Mouse (Mus musculus) stomach, embryonic 15.5 days (tissue): ENCODE data around the gene Gm15155. TPM values are rescaled to one million over a fixed set of nuclear protein-coding genes. Genes with fewer than 3 reads are reported as not detected.
"Not testable (repeated sequence)": the region's sequence is repeated elsewhere in the genome, so short reads cannot be mapped to it uniquely, and the experiment has no call there.

Experiments
- ATAC-seq: fragments of 200-750 bp; cut with Nextera tagmentation; 2 replicates; pipeline ENCODE4 v1.8.0; 2017; ENCODE audit warnings: low read depth, moderate number of reproducible peaks, moderate TSS enrichment; ENCODE audit not compliant: insufficient read depth, low FRiP score
- H3K27ac ChIP-seq: fragments of 300-500 bp; sonication (generic); 2 replicates; pipeline ENCODE4 v1.5.1; 2015; ENCODE audit warnings: mild to moderate bottlenecking, inconsistent platforms
- H3K27me3 ChIP-seq: fragments of 300-500 bp; sonication (generic); replicated peaks from 2 replicates; pipeline ENCODE4 v1.6.1; 2015; ENCODE audit warnings: inconsistent platforms
- H3K36me3 ChIP-seq: fragments of 300-500 bp; sonication (generic); 2 replicates; pipeline ENCODE4 v1.6.1; 2015; ENCODE audit warnings: inconsistent platforms
- H3K4me1 ChIP-seq: fragments of 300-500 bp; sonication (generic); 2 replicates; pipeline ENCODE4 v1.6.1; 2015; ENCODE audit warnings: inconsistent platforms
- H3K4me2 ChIP-seq: fragments of 300-500 bp; sonication (generic); 2 replicates; pipeline ENCODE4 v1.6.1; 2015; ENCODE audit warnings: mild to moderate bottlenecking, inconsistent platforms
- H3K4me3 ChIP-seq: fragments of 300-500 bp; sonication (generic); replicated peaks from 2 replicates; pipeline ENCODE4 v1.5.1; 2015; ENCODE audit warnings: inconsistent platforms
- H3K9ac ChIP-seq: fragments of 300-500 bp; sonication (generic); 2 replicates; pipeline ENCODE4 v1.6.1; 2015; ENCODE audit warnings: inconsistent platforms
- H3K9me3 ChIP-seq: fragments of 300-500 bp; sonication (generic); 2 replicates; pipeline ENCODE4 v1.6.1; 2016; ENCODE audit warnings: inconsistent platforms
- WGBS: fragments of 180-500 bp; shearing (Covaris S2); methylation state at CpG from one replicate; pipeline ENCODE4 v1.1.7; 2015; 5-methylcytosine and 5-hydroxymethylcytosine counted together
- polyA plus RNA-seq: library from polyadenylated mRNA; unstranded; fragments of >200 nt; fragmentation: Nextera tagmentation; extraction: Ambion mirVana; gene quantifications from 2 replicates; pipeline ENCODE4 v1.2.1, GENCODE M21; 2015

Gm15155 gene
- polyA plus RNA-seq, 1 experiment from 2014 or later = not detected

GRCm38 (mm10) chrX:155625671-155626196, 1.2 kb downstream of the Gm15155 start:
- 13% methylated on average over 13 of the region's 13 CpGs for WGBS
- no peak for ATAC-seq
- Histone ChIP-seq H3K4me2 (peak overlapping the region; percentile 25; the same call in 1 of the 2 replicates), H3K27me3 (peaks cover 26% of the 10 kb centered on the region; the same call in 1 of the 2 replicates), H3K9ac (no peak overlapping the region), H3K36me3 (no peaks in the 10 kb centered on the region), H3K9me3 (no peaks in the 10 kb centered on the region), H3K4me1 (no peaks in the 10 kb centered on the region), H3K27ac (no peak overlapping the region), H3K4me3 (no peak overlapping the region)

- 38% methylated on average over 1 of the region's 1 CpGs for WGBS
- no peaks in the 10 kb centered on the region for H3K27me3 ChIP-seq
- ATAC-seq = no peak
- H3K4me2 ChIP-seq = no peak overlapping the region
- H3K36me3 ChIP-seq = no peaks in the 10 kb centered on the region
- H3K9ac ChIP-seq = no peak overlapping the region
- no peak overlapping the region for H3K27ac ChIP-seq
- H3K9me3 ChIP-seq = no peaks in the 10 kb centered on the region
- no peaks in the 10 kb centered on the region for H3K4me1 ChIP-seq
- no peak overlapping the region for H3K4me3 ChIP-seq
Observed at GRCm38 (mm10) chrX:155643975-155644374, 19.4 kb downstream of the Gm15155 start.

GRCm38 (mm10) chrX:155645975-155646374, 21.4 kb downstream of the Gm15155 start:
- Histone ChIP-seq H3K27ac (no peak overlapping the region), H3K9me3 (no peaks in the 10 kb centered on the region), H3K27me3 (no peaks in the 10 kb centered on the region), H3K9ac (no peak overlapping the region), H3K4me3 (no peak overlapping the region), H3K4me1 (no peaks in the 10 kb centered on the region), H3K4me2 (no peak overlapping the region), H3K36me3 (no peaks in the 10 kb centered on the region)
- ATAC-seq = no peak
- WGBS = 85% methylated on average over 3 of the region's 3 CpGs

GRCm38 (mm10) chrX:155657971-155658370, 33.4 kb downstream of the Gm15155 start:
- ATAC-seq = no peak
- 76% methylated on average over 1 of the region's 1 CpGs for WGBS
- Histone ChIP-seq H3K4me2 (no peak overlapping the region), H3K27ac (no peak overlapping the region), H3K9ac (no peak overlapping the region), H3K36me3 (no peaks in the 10 kb centered on the region), H3K27me3 (no peaks in the 10 kb centered on the region), H3K4me1 (no peaks in the 10 kb centered on the region), H3K4me3 (no peak overlapping the region), H3K9me3 (no peaks in the 10 kb centered on the region)

GRCm38 (mm10) chrX:155690440-155690839, 65.9 kb downstream of the Gm15155 start:
- not testable (repeated sequence) for H3K9me3 ChIP-seq, H3K9ac ChIP-seq, H3K36me3 ChIP-seq, H3K4me1 ChIP-seq, H3K27ac ChIP-seq, H3K4me3 ChIP-seq, ATAC-seq, H3K27me3 ChIP-seq, H3K4me2 ChIP-seq
- WGBS = 88% methylated on average over 1 of the region's 1 CpGs

GRCm38 (mm10) chrX:155724157-155724556, 99.6 kb downstream of the Gm15155 start:
- Histone ChIP-seq H3K4me3 (no peak overlapping the region), H3K9me3 (no peaks in the 10 kb centered on the region), H3K27me3 (no peaks in the 10 kb centered on the region), H3K4me1 (no peaks in the 10 kb centered on the region), H3K9ac (no peak overlapping the region), H3K4me2 (no peak overlapping the region), H3K27ac (no peak overlapping the region), H3K36me3 (no peaks in the 10 kb centered on the region)
- ATAC-seq = no peak
- WGBS = 77% methylated on average over 3 of the region's 3 CpGs

GRCm38 (mm10) chrX:155728387-155728786, 103.8 kb downstream of the Gm15155 start:
- H3K9ac ChIP-seq = no peak overlapping the region
- H3K27ac ChIP-seq = no peak overlapping the region
- no peaks in the 10 kb centered on the region for H3K27me3 ChIP-seq
- no peak overlapping the region for H3K4me3 ChIP-seq
- no peaks in the 10 kb centered on the region for H3K4me1 ChIP-seq
- ATAC-seq = no peak
- H3K36me3 ChIP-seq = no peaks in the 10 kb centered on the region
- 51% methylated on average over 1 of the region's 1 CpGs for WGBS
- no peak overlapping the region for H3K4me2 ChIP-seq
- H3K9me3 ChIP-seq = no peaks in the 10 kb centered on the region

- H3K27ac ChIP-seq = no peak overlapping the region
- ATAC-seq = no peak
- H3K4me2 ChIP-seq = no peak overlapping the region
- no peak overlapping the region for H3K9ac ChIP-seq
- WGBS = 62% methylated on average over 1 of the region's 1 CpGs
- H3K36me3 ChIP-seq = no peaks in the 10 kb centered on the region
- no peaks in the 10 kb centered on the region for H3K9me3 ChIP-seq
- no peaks in the 10 kb centered on the region for H3K4me1 ChIP-seq
- H3K4me3 ChIP-seq = no peak overlapping the region
- no peaks in the 10 kb centered on the region for H3K27me3 ChIP-seq
Observed at GRCm38 (mm10) chrX:155888118-155888517, 263.6 kb downstream of the Gm15155 start.

- H3K4me1 ChIP-seq = no peaks in the 10 kb centered on the region
- no peaks in the 10 kb centered on the region for H3K9me3 ChIP-seq
- no peak for ATAC-seq
- no peak overlapping the region for H3K27ac ChIP-seq
- H3K9ac ChIP-seq = no peak overlapping the region
- WGBS = 77% methylated on average over 1 of the region's 1 CpGs
- H3K36me3 ChIP-seq = no peaks in the 10 kb centered on the region
- H3K4me3 ChIP-seq = no peak overlapping the region
- no peak overlapping the region for H3K4me2 ChIP-seq
- H3K27me3 ChIP-seq = no peaks in the 10 kb centered on the region
Observed at GRCm38 (mm10) chrX:155900040-155900439, 275.5 kb downstream of the Gm15155 start.

GRCm38 (mm10) chrX:155901742-155902141, 277.2 kb downstream of the Gm15155 start:
- no peaks in the 10 kb centered on the region for H3K4me1 ChIP-seq
- no peak overlapping the region for H3K4me3 ChIP-seq
- no peak for ATAC-seq
- no peak overlapping the region for H3K4me2 ChIP-seq
- no peaks in the 10 kb centered on the region for H3K27me3 ChIP-seq
- no peak overlapping the region for H3K27ac ChIP-seq
- no peaks in the 10 kb centered on the region for H3K36me3 ChIP-seq
- no peaks in the 10 kb centered on the region for H3K9me3 ChIP-seq
- H3K9ac ChIP-seq = no peak overlapping the region

GRCm38 (mm10) chrX:155903108-155903507, 278.6 kb downstream of the Gm15155 start:
- no peak overlapping the region for H3K4me3 ChIP-seq
- H3K9me3 ChIP-seq = no peaks in the 10 kb centered on the region
- H3K9ac ChIP-seq = no peak overlapping the region
- 30% methylated on average over 1 of the region's 1 CpGs for WGBS
- H3K27ac ChIP-seq = no peak overlapping the region
- no peaks in the 10 kb centered on the region for H3K36me3 ChIP-seq
- ATAC-seq = no peak
- no peaks in the 10 kb centered on the region for H3K4me1 ChIP-seq
- no peak overlapping the region for H3K4me2 ChIP-seq
- H3K27me3 ChIP-seq = no peaks in the 10 kb centered on the region

GRCm38 (mm10) chrX:156009756-156010155, 385.2 kb downstream of the Gm15155 start:
- WGBS = 85% methylated on average over 1 of the region's 1 CpGs
- Histone ChIP-seq H3K27me3 (no peaks in the 10 kb centered on the region), H3K4me2 (no peak overlapping the region), H3K27ac (no peak overlapping the region), H3K36me3 (no peaks in the 10 kb centered on the region), H3K4me3 (no peak overlapping the region), H3K9ac (no peak overlapping the region), H3K9me3 (no peaks in the 10 kb centered on the region), H3K4me1 (no peaks in the 10 kb centered on the region)
- no peak for ATAC-seq

GRCm38 (mm10) chrX:156155776-156156175, 531.2 kb downstream of the Gm15155 start:
- Histone ChIP-seq H3K36me3 (no peaks in the 10 kb centered on the region), H3K9ac (no peak overlapping the region), H3K27me3 (no peaks in the 10 kb centered on the region), H3K4me2 (no peak overlapping the region), H3K9me3 (no peaks in the 10 kb centered on the region), H3K27ac (no peak overlapping the region), H3K4me3 (no peak overlapping the region), H3K4me1 (no peaks in the 10 kb centered on the region)
- ATAC-seq = no peak
- 48% methylated on average over 2 of the region's 2 CpGs for WGBS
